8 mouse cellular contexts compared by ENCODE assay signal in the genomic region with DNA sequence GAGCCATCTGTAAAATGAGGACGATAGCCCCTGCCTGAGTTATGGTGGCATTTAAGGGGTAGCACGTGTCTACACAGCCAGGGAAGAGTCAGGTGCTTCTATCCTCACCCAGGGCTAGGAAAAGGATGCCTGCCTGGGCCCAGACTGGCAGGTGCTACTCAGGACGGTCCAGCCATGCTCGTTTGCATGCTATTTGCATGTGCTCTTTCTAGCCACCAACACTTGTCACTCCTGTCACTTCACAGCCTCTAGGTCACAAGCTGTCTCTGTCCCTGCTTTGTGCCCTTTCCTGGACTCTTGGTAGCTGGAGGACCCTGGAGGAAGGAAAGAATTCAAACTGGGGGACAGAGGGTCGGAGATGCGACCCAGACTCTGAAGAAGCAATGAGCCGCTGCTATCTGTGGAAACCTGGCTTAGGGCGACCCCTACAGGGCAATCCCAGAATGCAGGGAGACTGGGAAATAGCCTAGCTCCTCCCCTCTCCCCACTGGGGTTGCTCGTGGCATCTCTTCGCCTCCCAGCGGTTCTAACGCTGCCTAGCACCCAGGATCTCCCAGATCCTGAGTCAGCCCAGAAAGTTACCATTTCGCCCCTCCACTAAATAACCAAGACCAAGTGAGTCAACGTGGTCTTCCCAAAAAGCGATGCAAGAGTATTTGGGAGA. TPM values are rescaled to one million over a fixed set of nuclear protein-coding genes. Genes with fewer than 3 reads are reported as not detected.
DNase-seq lines count a peak whose midpoint lies in the region; ATAC-seq lines count a peak whose summit lies in the region.

No protein-coding gene starts in this region.

- H3K36me3 ChIP-seq in hindbrain, embryonic 15.5 days, result no peaks in the 10 kb centered on the region

- no peak overlapping the region for H3K9ac ChIP-seq in hindbrain, embryonic 15.5 days

- H3K4me3 ChIP-seq in hindbrain, embryonic 15.5 days, result no peak overlapping the region

- DNase-seq in R1 (ENCODE audit: low read depth, low spot score), result peak; percentile 92
- peak; percentile 81 for DNase-seq in cerebellum, adult 9-10 months
- peak; percentile 90 to 100 for DNase-seq in frontal cortex, adult 2 months (ENCODE audit: extremely low spot score in 1 of 2, low spot score in 1 of 2)
- DNase-seq in left cerebral cortex, adult 18-20 months (ENCODE audit: low spot score in 2 of 2), result peak; percentile 93 to 99
- peak; percentile 94 to 96 for DNase-seq in right cerebral cortex, postnatal 10 days (ENCODE audit: low spot score in 2 of 2)
- DNase-seq in urinary bladder, postnatal 10 days (ENCODE audit: low spot score), result peak; percentile 94

- H3K4me1 ChIP-seq in hindbrain, embryonic 15.5 days (replicated peaks), result peaks cover 12% of the 10 kb centered on the region

- H3K9me3 ChIP-seq in hindbrain, embryonic 15.5 days, result no peaks in the 10 kb centered on the region

- peak; percentile 66; the same call in 1 of the 2 replicates for ATAC-seq in hindbrain, embryonic 15.5 days (ENCODE audit: low FRiP score, low read depth)
- ATAC-seq in megakaryocyte progenitor cell, adult 5-6 weeks (replicated peaks; ENCODE audit: poor library complexity), result peak; percentile 81

- no peaks in the 10 kb centered on the region for H3K27me3 ChIP-seq in hindbrain, embryonic 15.5 days

- no peak overlapping the region for H3K27ac ChIP-seq in hindbrain, embryonic 15.5 days (replicated peaks)

- 8% methylated on average over 15 of the region's 15 CpGs for WGBS in hindbrain, embryonic 15.5 days

- no peak overlapping the region for H3K4me2 ChIP-seq in hindbrain, embryonic 15.5 days

RNA-seq across cellular contexts. Expression of a gene that starts 19.5 kb away (rescaled TPM):
- polyA plus RNA-seq in frontal cortex, adult 2 months (2012; rRNA removed), result not detected in 2 replicates
- polyA plus RNA-seq in hindbrain, embryonic 15.5 days (2015; fragmentation: Nextera tagmentation; extraction: Ambion mirVana), result not detected in 2 replicates
- total RNA-seq in left cerebral cortex, adult 18-20 months (2021), result not detected
- total RNA-seq in megakaryocyte progenitor cell, adult 5-6 weeks (2015), result not detected in 2 replicates
- not detected in 2 replicates for total RNA-seq in megakaryocyte progenitor cell, adult 5-6 weeks (2017)

RNA-seq across cellular contexts. Expression of a gene that starts 30.7 kb away (rescaled TPM):
- 1.7 and 4.5 TPM in 2 replicates for polyA plus RNA-seq in frontal cortex, adult 2 months (2012; rRNA removed)
- polyA plus RNA-seq in hindbrain, embryonic 15.5 days (2015; fragmentation: Nextera tagmentation; extraction: Ambion mirVana), result 3.1 and 4.6 TPM in 2 replicates
- not detected for total RNA-seq in left cerebral cortex, adult 18-20 months (2021)
- total RNA-seq in megakaryocyte progenitor cell, adult 5-6 weeks (2015), result 0.12 and 0.73 TPM in 2 replicates
- 0.12 and 0.44 TPM in 2 replicates for total RNA-seq in megakaryocyte progenitor cell, adult 5-6 weeks (2017)

RNA-seq across cellular contexts. Expression of a gene that starts 33.4 kb away (rescaled TPM):
- 0.34 TPM in 1 of 2 replicates, not detected in the other for polyA plus RNA-seq in frontal cortex, adult 2 months (2012; rRNA removed)
- 0.41 and 0.70 TPM in 2 replicates for polyA plus RNA-seq in hindbrain, embryonic 15.5 days (2015; fragmentation: Nextera tagmentation; extraction: Ambion mirVana)
- not detected for total RNA-seq in left cerebral cortex, adult 18-20 months (2021)
- not detected in 2 replicates for total RNA-seq in megakaryocyte progenitor cell, adult 5-6 weeks (2015)
- total RNA-seq in megakaryocyte progenitor cell, adult 5-6 weeks (2017), result not detected in 2 replicates

RNA-seq across cellular contexts. Expression of a gene that starts 49.0 kb away (rescaled TPM):
- polyA plus RNA-seq in frontal cortex, adult 2 months (2012; rRNA removed), result not detected in 2 replicates
- polyA plus RNA-seq in hindbrain, embryonic 15.5 days (2015; fragmentation: Nextera tagmentation; extraction: Ambion mirVana), result 0.07 and 0.40 TPM in 2 replicates
- total RNA-seq in left cerebral cortex, adult 18-20 months (2021), result not detected
- 0.52 TPM in 1 of 2 replicates, not detected in the other for total RNA-seq in megakaryocyte progenitor cell, adult 5-6 weeks (2015)
- not detected in 2 replicates for total RNA-seq in megakaryocyte progenitor cell, adult 5-6 weeks (2017)

RNA-seq across cellular contexts. Expression of a gene that starts 54.4 kb away (rescaled TPM):
- polyA plus RNA-seq in frontal cortex, adult 2 months (2012; rRNA removed), result 1.4 and 3.5 TPM in 2 replicates
- polyA plus RNA-seq in hindbrain, embryonic 15.5 days (2015; fragmentation: Nextera tagmentation; extraction: Ambion mirVana), result 6.9 and 10.4 TPM in 2 replicates
- total RNA-seq in left cerebral cortex, adult 18-20 months (2021), result under 1 TPM in 1 of 2 experiments, not detected in 1; 0.26 TPM
- total RNA-seq in megakaryocyte progenitor cell, adult 5-6 weeks (2015), result 7.9 and 11.8 TPM in 2 replicates
- total RNA-seq in megakaryocyte progenitor cell, adult 5-6 weeks (2017), result 12.0 and 14.6 TPM in 2 replicates
